Mouse (Mus musculus) T-helper 2 cell (primary cell): ENCODE measurements around the gene Zfyve27.

Experiments
- in situ Hi-C: fragments of 300-600 bp; cut with MboI, MseI; formaldehyde crosslinking; loops from one replicate; pipeline ENCODE4 v1.15.1; 2025; ENCODE audit warnings: high pct_unique_total_duplicates

Zfyve27 gene

DNA sequence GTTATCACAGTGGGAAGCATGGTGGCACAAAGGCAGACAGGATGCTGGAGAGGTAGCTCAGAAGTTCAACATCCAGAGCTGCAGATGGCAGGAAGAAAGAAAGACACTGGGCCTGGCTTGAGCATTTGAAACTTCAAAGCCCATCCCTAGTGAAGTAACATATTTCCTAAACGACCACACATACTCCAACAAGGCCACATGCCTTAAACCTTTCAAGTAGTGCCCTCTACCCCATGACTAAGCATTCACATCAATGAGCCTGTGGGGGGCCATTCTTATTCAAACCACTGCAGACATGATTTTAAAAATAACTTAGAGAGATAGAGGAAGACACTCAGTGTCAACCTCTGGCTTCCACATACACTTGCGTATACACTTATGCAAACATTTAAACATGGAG lies 21.0 kb upstream of the Zfyve27 start:
- in situ Hi-C loops: no loop called here

DNA sequence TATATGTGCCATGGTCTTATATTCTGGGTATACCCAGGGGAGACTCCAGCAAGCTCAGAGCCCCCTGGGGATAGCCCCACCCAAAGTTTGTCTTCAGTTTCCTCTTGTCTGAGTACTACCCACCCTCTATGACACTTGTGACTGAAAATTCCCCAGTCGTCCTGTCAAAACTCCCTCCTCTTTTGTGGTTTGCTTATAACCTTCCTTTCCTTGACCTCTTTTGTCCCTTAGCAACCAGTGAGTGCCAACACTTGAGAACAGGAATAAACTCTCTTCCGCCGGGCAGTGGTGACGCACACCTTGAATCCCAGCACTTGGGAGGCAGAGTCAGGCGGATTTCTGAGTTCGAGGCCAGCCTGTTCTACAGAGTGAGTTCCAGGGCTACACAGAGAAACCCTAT lies 19.7 kb upstream of the Zfyve27 start:
- in situ Hi-C loops: no loop called here

GRCm38 (mm10) chr19:42144541-42145167 lies 19.1 kb upstream of the Zfyve27 start:
- in situ Hi-C loops: no loop called here

- in situ Hi-C loops: no loop called here
These were observed 18.5 kb upstream of the Zfyve27 start for GRCm38 (mm10) chr19:42145210-42145609.

DNA sequence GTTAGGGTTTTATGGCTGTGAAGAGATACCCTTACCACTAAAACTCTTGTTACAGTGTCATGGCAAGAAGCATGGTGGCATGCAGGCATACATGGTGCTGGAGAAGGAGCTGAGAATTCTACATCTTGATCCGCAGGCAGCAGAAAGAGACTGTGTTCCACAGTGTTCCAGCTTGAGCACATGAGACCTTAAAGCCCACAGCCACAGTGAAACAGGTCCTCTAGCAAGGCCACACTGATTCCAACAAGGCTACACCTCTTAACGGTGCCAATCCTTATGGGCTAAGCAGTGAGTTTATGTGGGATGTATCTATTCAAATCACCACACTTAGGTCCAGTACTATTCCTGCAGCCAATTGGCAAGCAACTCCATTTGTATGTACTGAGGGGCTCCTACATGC lies 18.0 kb upstream of the Zfyve27 start:
- in situ Hi-C loops: no loop called here

DNA sequence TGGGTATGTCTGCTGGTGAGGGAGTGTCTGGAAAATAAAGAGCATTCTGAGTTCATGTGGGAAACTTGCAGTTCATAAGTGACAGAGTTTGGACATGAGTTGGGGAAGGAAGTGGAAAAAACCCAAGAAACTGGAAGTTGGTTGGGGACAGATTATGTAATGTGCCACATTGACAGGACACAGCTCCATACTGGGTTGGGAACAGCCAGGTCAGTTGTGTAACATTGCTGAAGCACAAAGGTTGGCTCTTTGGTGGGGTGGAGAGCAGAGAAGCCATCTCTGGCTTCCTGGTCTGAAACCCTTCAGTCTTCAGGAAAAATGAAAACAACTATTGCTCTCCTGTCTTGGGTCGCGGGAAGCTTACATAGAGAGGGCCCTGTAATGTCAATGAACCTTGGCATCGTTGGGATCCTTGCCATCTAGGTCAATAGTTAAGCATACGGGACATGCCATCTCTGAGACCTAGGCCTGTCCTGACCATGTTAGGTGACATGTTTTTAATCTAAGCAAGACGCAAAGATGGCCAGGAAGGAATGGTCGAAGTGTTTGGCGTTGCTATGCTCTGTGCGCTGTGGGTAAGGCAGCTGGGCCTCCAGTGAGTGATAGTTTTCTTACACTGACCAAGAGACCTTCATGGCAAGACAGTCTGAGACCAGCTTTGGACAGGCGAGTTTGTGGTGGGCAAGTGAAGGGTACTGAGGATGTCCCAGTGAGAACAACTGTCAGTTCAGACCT lies 17.3 kb upstream of the Zfyve27 start:
- in situ Hi-C loops: no loop called here

- in situ Hi-C loops: no loop called here
These were observed 16.5 kb upstream of the Zfyve27 start, which contains the start of gene Marveld1 for GRCm38 (mm10) chr19:42147170-42147768. Gene Marveld1, plus strand, starts transcription at chr19:42147400.

GRCm38 (mm10) chr19:42147769-42148568 lies 15.8 kb upstream of the Zfyve27 start:
- in situ Hi-C loops: no loop called here

DNA sequence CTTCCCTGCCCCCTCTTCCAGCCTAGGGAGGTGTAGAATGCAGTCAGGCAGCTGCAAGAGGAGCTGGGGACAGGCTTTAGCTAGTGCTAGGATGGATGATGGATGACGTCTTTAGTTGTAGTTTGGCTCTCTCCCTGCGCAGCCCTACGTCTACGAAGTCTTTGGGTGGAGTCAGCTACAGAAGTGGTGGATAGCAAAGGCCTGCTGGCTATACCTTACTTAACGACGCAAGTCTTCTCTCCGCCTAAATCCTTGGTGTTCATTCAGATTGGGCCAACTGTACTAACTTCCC lies 15.2 kb upstream of the Zfyve27 start:
- in situ Hi-C loops: no loop called here

- in situ Hi-C loops: loop anchor here (5.0 kb wide), 1 partner anchor 110 kb away; no protein-coding TSS in a partner anchor
These were observed 11.8 kb upstream of the Zfyve27 start for GRCm38 (mm10) chr19:42151990-42152389.

- in situ Hi-C loops: no loop called here
These were observed 6.1 kb upstream of the Zfyve27 start for GRCm38 (mm10) chr19:42157493-42158237.

- in situ Hi-C loops: no loop called here
These were observed 5.3 kb upstream of the Zfyve27 start for GRCm38 (mm10) chr19:42158246-42159017.

DNA sequence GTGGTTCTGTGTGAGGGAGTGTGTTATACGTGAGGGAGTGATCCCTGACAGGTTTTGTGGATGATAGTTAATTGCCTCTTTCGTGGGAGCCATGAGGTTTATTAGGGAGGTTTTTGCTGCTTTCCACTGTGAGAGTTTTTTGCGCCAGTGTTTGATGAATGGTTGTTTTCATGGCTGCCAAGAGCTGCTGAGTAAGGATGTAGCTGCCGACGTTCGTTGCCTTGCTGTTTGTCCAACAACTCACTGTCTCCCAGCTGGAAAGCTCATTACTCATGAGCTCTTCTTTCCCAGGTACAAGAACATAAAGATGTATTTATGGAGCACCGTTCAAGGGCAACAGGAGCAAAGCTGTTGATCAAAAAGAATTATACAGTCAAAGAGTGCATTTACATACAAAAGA lies 437 bp downstream of the Zfyve27 start:
- in situ Hi-C loops: no loop called here

DNA sequence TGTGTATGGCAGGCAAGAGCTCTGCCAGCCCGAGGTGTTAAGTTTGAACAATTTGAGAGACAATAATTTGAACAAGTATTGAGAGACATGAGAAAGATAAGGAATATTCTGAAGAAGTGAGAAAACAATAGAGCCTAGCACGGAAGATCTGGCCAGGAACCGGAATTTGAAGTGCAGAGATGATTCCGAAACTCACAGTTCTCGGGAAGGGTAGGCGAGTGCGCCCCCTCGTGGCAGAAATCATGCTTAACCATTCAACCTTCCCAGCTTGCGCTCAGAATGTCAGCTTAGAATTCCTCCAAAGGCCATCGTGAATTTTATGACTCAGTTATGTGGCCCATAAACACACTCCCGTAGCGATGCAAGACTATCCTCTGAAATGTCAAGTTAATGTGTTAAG lies 2.4 kb downstream of the Zfyve27 start:
- in situ Hi-C loops: no loop called here

GRCm38 (mm10) chr19:42166766-42167165 lies 3.0 kb downstream of the Zfyve27 start:
- in situ Hi-C loops: no loop called here

GRCm38 (mm10) chr19:42167489-42167888 lies 3.7 kb downstream of the Zfyve27 start:
- in situ Hi-C loops: no loop called here

DNA sequence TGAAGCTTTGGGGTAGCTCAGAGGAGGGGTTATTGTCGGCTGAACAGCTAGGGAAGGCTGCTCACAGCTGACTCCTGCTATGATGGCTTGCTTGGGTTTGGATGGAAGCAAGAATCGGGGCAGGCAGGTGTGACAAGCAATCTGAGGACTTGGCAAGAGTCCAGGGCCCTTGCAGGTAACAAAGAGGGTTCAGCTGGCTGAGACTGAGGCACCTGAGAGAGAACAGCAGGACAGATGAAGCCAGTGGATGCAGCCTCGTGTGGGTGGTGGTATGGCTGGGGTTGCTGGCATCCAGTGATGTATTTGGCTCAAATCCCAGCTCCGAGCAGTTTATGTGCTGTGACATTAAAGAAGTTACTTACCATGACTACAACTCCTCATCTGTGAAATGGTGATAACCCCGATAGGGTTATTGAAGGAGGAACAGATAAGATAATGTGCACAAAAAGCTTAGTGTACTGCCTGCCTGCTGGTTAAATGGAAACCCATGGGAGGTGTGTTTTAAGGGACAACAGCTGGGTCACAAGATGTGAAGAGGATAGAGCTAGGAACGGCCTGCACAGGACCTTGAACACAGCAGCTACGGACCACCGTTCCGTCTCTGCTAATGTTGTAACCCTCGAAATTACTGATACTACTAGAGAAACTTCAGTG lies 5.7 kb downstream of the Zfyve27 start:
- in situ Hi-C loops: no loop called here

DNA sequence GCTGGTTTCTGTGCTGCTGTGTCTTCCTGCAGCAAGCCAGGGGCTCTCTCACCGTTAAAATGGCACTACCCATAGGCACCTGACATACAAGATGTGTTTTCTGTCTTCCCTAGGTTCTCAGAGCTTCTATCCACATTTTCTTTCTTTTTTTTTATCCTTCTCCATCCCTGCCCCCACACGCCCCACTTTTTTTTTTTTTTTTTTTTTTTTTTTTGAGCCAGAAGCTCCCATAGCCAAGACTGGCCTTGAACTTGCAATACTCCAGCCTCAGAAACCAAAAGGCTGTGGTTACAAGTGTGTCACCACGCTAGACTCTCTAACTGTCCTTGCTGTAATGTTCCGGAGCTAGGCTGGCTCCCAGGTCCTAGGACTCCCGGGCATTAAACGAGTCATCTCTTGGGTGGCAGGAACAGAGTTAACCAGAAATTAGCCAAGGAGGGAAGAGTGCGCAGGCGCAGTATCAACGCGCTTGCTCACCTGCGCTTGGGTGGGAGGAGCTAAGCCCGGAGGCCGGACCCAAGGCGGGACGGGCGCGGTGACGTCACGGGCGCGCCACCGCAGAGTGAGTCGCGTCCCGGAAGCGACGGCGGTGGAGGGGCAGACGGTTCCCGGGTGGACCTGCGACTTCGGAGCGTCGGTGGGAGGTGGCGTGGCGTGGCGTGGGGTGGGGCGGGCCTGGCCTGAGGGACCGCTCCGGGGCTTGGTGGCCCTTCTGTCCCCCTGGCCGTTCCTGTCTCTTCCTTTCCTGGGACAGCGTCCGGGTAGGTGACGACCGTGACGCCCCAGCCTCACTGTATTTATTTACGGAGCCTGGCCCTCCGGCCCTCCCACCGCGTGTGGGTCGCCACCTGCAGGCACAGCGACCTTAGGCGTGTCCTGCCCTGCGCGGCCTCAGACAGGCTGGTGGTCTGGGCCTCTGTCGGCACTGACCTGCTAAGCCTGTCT lies 6.5 kb downstream of the Zfyve27 start:
- in situ Hi-C loops: no loop called here

- in situ Hi-C loops: no loop called here
These were observed 13.1 kb downstream of the Zfyve27 start for GRCm38 (mm10) chr19:42176841-42177240.
